Mouse (Mus musculus): ENCODE measurements around the gene Slc5a11.

Gene Slc5a11

GRCm38 (mm10) chr7:123214365-123215075, at the start of gene Slc5a11:
Gene Slc5a11 (plus strand): TSS chr7:123214780.
- DNase-seq, result no peak

GRCm38 (mm10) chr7:123167436-123167835, 47.1 kb upstream of the Slc5a11 start:
- no peak for DNase-seq

GRCm38 (mm10) chr7:123169618-123170017, 45.0 kb upstream of the Slc5a11 start:
- no peak for DNase-seq

- no peak for DNase-seq
Measured at GRCm38 (mm10) chr7:123172101-123172500, 42.5 kb upstream of the Slc5a11 start.

- no peak for DNase-seq
Measured at GRCm38 (mm10) chr7:123177215-123177614, 37.4 kb upstream of the Slc5a11 start.

- DNase-seq, result no peak
Measured at GRCm38 (mm10) chr7:123181787-123182701, 32.5 kb upstream of the Slc5a11 start.

- no peak for DNase-seq
Measured at GRCm38 (mm10) chr7:123184891-123185290, 29.7 kb upstream of the Slc5a11 start.

- peak; percentile 17 for DNase-seq
Measured at GRCm38 (mm10) chr7:123186463-123186862, 28.1 kb upstream of the Slc5a11 start.

GRCm38 (mm10) chr7:123187246-123187645, 27.3 kb upstream of the Slc5a11 start:
- DNase-seq, result no peak

GRCm38 (mm10) chr7:123188462-123188861, 26.1 kb upstream of the Slc5a11 start:
- no peak for DNase-seq

- DNase-seq, result no peak
Measured at GRCm38 (mm10) chr7:123189762-123190161, 24.8 kb upstream of the Slc5a11 start.

GRCm38 (mm10) chr7:123191731-123192130, 22.8 kb upstream of the Slc5a11 start:
- DNase-seq, result no peak

GRCm38 (mm10) chr7:123193201-123193600, 21.4 kb upstream of the Slc5a11 start:
- DNase-seq, result no peak

GRCm38 (mm10) chr7:123194696-123195095, 19.9 kb upstream of the Slc5a11 start:
- DNase-seq, result no peak

GRCm38 (mm10) chr7:123196432-123196831, 18.1 kb upstream of the Slc5a11 start:
- no peak for DNase-seq

GRCm38 (mm10) chr7:123198695-123199094, 15.9 kb upstream of the Slc5a11 start:
- no peak for DNase-seq

GRCm38 (mm10) chr7:123199151-123199550, 15.4 kb upstream of the Slc5a11 start:
- no peak for DNase-seq

GRCm38 (mm10) chr7:123199656-123200206, 14.8 kb upstream of the Slc5a11 start:
- DNase-seq, result no peak

GRCm38 (mm10) chr7:123200722-123201121, 13.9 kb upstream of the Slc5a11 start:
- no peak for DNase-seq

GRCm38 (mm10) chr7:123205261-123205660, 9.3 kb upstream of the Slc5a11 start:
- DNase-seq, result peak; percentile 83

GRCm38 (mm10) chr7:123207561-123207960, 7.0 kb upstream of the Slc5a11 start:
- no peak for DNase-seq

- no peak for DNase-seq
Measured at GRCm38 (mm10) chr7:123209864-123210263, 4.7 kb upstream of the Slc5a11 start.

- no peak for DNase-seq
Measured at GRCm38 (mm10) chr7:123211461-123211860, 3.1 kb upstream of the Slc5a11 start.

GRCm38 (mm10) chr7:123212316-123212715, 2.3 kb upstream of the Slc5a11 start:
- DNase-seq, result no peak
